Mouse (Mus musculus) stomach, embryonic 16.5 days (tissue): ENCODE measurements around the gene Msi2. TPM values are rescaled to one million over a fixed set of nuclear protein-coding genes. Genes with fewer than 3 reads are reported as not detected.

Experiments
- ATAC-seq: fragments of 200-750 bp; cut with Nextera tagmentation; 2 replicates; pipeline ENCODE4 v1.8.0; 2017; ENCODE audit warnings: moderate number of reproducible peaks, moderate TSS enrichment; ENCODE audit not compliant: insufficient read depth, low FRiP score
- H3K27ac ChIP-seq: fragments of 300-500 bp; sonication (generic); 2 replicates; pipeline ENCODE4 v1.5.1; 2014; ENCODE audit warnings: low read length
- H3K27me3 ChIP-seq: fragments of 300-500 bp; sonication (generic); 2 replicates; pipeline ENCODE4 v1.6.1; 2014; ENCODE audit warnings: low read length, control low read depth, mixed read lengths; ENCODE audit not compliant: control insufficient read depth, insufficient read depth
- H3K36me3 ChIP-seq: fragments of 300-500 bp; sonication (generic); 2 replicates; pipeline ENCODE4 v1.6.1; 2014; ENCODE audit warnings: low read length; ENCODE audit not compliant: control insufficient read depth, insufficient read depth
- H3K4me1 ChIP-seq: fragments of 300-500 bp; sonication (generic); 2 replicates; pipeline ENCODE4 v1.6.1; 2014; ENCODE audit warnings: low read length, control low read depth, mixed read lengths; ENCODE audit not compliant: control insufficient read depth, insufficient read depth
- H3K4me2 ChIP-seq: fragments of 300-500 bp; sonication (generic); 2 replicates; pipeline ENCODE4 v1.6.1; 2014; ENCODE audit warnings: low read depth, low read length, mixed read lengths
- H3K4me3 ChIP-seq: fragments of 300-500 bp; sonication (generic); replicated peaks from 2 replicates; pipeline ENCODE4 v1.5.1; 2014; ENCODE audit warnings: mild to moderate bottlenecking, low read length
- H3K9ac ChIP-seq: fragments of 300-500 bp; sonication (generic); 2 replicates; pipeline ENCODE4 v1.6.1; 2014; ENCODE audit warnings: low read length
- H3K9me3 ChIP-seq: fragments of 300-500 bp; sonication (generic); replicated peaks from 2 replicates; pipeline ENCODE4 v1.6.1; 2016; ENCODE audit warnings: low read length, control low read depth; ENCODE audit not compliant: control insufficient read depth
- WGBS: fragments of 180-500 bp; shearing (Covaris S2); extraction: QIAGEN DNeasy Blood & Tissue Kit; methylation state at CpG from one replicate; pipeline ENCODE4 v1.1.7; 2014; 5-methylcytosine and 5-hydroxymethylcytosine counted together
- polyA plus RNA-seq: library from polyadenylated mRNA; unstranded; fragments of >200 nt; fragmentation: Nextera tagmentation; extraction: Ambion mirVana; gene quantifications from 2 replicates; pipeline ENCODE4 v1.2.1, GENCODE M21; 2015

The Msi2 gene
- polyA plus RNA-seq, 1 experiment from 2014 or later = 11.7 TPM

DNA sequence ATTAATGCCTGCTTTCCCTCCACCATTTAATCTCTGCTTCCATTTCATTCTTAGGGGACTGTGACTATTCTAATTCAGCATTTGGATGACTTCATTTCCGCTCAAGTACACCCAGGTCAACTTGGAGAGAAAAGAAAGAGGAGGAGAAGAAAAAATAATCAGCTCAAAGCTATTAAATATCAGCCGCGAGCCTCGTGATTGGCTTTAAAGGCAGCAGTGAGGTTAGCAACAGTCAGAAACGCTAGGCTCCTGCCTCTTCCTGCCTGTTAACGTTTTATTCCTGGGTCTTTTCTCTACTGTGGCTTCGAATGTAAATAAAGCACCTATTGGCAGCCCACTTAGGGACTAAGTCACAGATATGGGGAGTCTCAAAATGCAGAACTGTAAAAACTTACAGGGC lies 135.5 kb downstream of the Msi2 start:
- H3K4me3 ChIP-seq = no peak overlapping the region
- H3K9me3 ChIP-seq = no peaks in the 10 kb centered on the region
- 0 out of 2 replicates have a peak overlapping the region, but pooled peaks have one; percentile 5 for H3K9ac ChIP-seq
- H3K27me3 ChIP-seq = no peaks in the 10 kb centered on the region
- 12% methylated on average over 7 of the region's 7 CpGs for WGBS
- peak overlapping the region; percentile 89 for H3K27ac ChIP-seq
- ATAC-seq = 0 out of 2 replicates have a peak, but pooled peaks have one; percentile 28
- H3K4me1 ChIP-seq = peaks cover 54% of the 10 kb centered on the region
- H3K36me3 ChIP-seq = no peaks in the 10 kb centered on the region
- H3K4me2 ChIP-seq = peak overlapping the region; percentile 25

DNA sequence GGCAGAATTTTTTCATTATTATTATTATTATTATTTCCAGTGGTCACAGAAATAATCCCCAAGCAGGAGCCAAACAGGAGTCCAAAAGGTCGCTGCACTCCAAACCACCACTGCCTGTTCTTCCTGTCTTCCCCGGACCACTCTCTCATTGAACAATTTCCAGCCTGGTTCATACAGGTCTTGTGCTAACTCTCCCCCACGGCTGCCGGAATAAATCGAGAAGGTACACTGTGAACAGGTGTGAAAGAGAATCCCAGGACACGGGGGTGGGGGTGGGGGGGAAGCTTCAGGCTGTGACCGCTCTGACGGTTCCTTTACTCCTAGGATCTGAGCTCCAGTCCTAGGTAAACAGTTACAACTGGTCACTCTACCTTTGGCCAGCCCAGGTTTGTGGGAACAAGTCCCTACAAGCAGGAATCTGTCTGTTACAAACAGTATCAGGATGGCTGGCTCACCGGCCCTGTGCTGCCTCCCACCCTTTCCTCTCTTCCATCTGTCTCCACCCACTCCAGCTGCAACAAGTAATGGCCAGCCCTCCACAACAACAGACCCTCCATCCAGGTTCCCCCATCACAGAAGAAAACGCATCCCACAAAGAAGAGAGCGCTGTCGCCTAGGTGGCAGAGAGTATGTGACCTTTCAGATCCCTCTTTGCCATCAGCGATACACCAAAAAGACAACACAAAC lies 136.1 kb downstream of the Msi2 start:
- Histone ChIP-seq H3K4me3 (no peak overlapping the region), H3K27me3 (no peaks in the 10 kb centered on the region), H3K36me3 (no peaks in the 10 kb centered on the region), H3K9ac (peak overlapping the region; percentile 5; the same call in 1 of the 2 replicates), H3K4me2 (peak overlapping the region; percentile 25), H3K9me3 (no peaks in the 10 kb centered on the region), H3K4me1 (peaks cover 59% of the 10 kb centered on the region), H3K27ac (peak overlapping the region; percentile 89)
- whole genome bisulfite sequencing = 23% methylated on average over 13 of the region's 13 CpGs
- ATAC-seq = peak; percentile 39; the same call in 1 of the 2 replicates

DNA sequence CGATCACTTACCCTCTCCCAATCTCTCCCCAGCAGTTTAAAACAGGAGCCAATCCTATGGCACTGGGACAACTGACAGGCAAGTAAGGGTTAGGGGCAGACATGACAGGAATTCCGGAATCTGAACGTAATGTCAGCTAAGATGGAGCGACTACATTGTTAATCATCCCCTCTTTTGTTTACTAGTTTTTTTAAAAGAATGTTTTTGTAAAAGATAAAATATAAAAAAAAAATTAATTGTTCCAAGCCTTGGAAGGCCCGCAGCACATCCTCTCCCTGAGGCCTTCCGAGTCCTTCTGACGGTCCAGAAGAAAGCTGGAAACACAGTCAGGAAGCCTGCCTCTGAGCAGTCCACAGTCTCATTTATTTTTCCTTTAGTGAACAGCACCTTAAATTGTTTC lies 136.9 kb downstream of the Msi2 start:
- Histone ChIP-seq H3K4me3 (no peak overlapping the region), H3K27ac (0 out of 2 replicates have a peak overlapping the region, but pooled peaks have one; percentile 44), H3K9ac (no peak overlapping the region), H3K27me3 (no peaks in the 10 kb centered on the region), H3K36me3 (no peaks in the 10 kb centered on the region), H3K4me2 (no peak overlapping the region), H3K9me3 (no peaks in the 10 kb centered on the region), H3K4me1 (peaks cover 57% of the 10 kb centered on the region)
- ATAC-seq = no peak
- 64% methylated on average over 7 of the region's 7 CpGs for WGBS

DNA sequence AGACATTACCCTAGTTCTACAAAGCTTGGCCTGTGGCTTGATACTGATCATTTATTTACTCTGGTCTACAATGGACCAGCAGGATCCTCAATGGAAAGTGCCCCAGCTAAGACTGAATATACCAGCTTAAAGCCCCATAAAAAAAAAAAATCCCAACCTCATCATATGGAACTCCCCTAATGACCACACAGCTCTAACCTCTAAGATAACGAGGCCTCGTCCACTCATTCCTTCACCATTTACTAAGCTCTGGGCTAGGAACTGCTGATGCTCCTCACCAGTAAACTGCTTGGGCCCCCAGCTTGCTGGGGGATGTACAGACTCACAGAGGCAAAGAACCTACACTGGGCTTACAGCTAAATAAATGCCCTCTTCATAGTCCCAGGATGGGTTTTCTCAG lies 139.6 kb downstream of the Msi2 start:
- no peaks in the 10 kb centered on the region for H3K27me3 ChIP-seq
- no peaks in the 10 kb centered on the region for H3K9me3 ChIP-seq
- H3K27ac ChIP-seq = no peak overlapping the region
- peaks cover 34% of the 10 kb centered on the region for H3K4me1 ChIP-seq
- H3K4me2 ChIP-seq = no peak overlapping the region
- 90% methylated on average over 2 of the region's 2 CpGs for WGBS
- no peak overlapping the region for H3K4me3 ChIP-seq
- H3K36me3 ChIP-seq = no peaks in the 10 kb centered on the region
- ATAC-seq = no peak
- H3K9ac ChIP-seq = no peak overlapping the region

DNA sequence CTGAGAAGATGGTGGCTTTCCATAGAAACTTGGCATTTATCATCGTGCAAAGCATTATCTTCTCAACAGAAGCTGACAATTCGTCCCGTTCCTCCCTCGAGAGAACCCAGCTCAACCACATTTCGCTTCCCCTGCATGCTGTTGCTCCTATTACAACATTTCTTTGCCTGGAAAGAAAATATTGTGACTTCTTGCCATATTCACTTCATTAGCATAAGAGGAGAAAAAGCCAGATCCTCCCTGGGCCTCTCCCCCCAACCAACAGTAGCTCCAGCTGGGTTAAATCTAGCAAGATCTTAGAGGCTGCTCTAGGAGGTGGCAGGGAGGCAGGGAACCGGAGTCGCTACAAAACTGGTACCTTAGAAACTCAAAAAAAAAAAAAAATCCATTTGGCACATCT lies 141.2 kb downstream of the Msi2 start:
- Histone ChIP-seq H3K4me2 (no peak overlapping the region), H3K27ac (no peak overlapping the region), H3K4me3 (no peak overlapping the region), H3K9me3 (no peaks in the 10 kb centered on the region), H3K27me3 (no peaks in the 10 kb centered on the region), H3K36me3 (no peaks in the 10 kb centered on the region), H3K4me1 (peaks cover 18% of the 10 kb centered on the region), H3K9ac (no peak overlapping the region)
- WGBS = 52% methylated on average over 7 of the region's 7 CpGs
- ATAC-seq = no peak

DNA sequence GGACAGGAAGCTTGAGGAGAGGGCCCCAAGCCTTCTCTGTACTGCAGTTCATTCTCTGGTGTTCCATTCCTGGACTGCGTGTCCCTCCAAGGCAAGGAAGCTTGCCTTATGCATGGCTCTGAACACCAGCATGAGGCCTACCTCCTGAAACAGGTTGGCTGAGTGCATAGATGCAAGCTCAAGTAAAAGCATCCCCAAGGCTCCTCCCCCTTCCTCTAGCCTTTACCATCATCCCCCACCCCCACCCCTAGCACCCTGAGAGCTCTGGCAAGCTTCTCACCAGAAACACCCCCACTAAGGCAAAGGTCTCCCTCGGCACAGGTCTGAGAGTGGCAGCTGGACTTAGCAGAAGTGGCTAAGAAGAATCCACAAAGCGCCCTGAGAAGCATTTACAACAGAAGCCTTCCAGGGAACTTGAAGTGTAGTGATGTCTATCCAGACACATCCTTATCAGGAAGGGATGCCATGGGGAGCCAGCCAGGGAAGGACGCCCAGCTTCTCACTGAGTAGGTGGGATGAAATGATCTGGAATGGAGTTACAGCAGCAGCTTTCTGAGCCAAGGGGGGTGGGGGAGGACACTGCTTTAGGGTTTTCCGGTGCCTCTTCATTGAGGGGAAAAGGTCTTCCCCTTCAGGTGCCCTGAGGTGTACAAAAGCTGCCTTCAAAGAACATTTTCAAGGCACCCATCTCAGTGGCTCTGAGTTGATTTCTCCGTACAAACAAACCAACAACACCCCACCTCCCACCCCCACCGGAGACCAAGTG lies 141.9 kb downstream of the Msi2 start:
- H3K9me3 ChIP-seq = no peaks in the 10 kb centered on the region
- H3K36me3 ChIP-seq = no peaks in the 10 kb centered on the region
- peaks cover 12% of the 10 kb centered on the region; the same call in 1 of the 2 replicates for H3K4me1 ChIP-seq
- no peak overlapping the region for H3K9ac ChIP-seq
- H3K4me3 ChIP-seq = no peak overlapping the region
- H3K27ac ChIP-seq = no peak overlapping the region
- 70% methylated on average over 7 of the region's 7 CpGs for WGBS
- H3K27me3 ChIP-seq = no peaks in the 10 kb centered on the region
- H3K4me2 ChIP-seq = no peak overlapping the region
- no peak for ATAC-seq

DNA sequence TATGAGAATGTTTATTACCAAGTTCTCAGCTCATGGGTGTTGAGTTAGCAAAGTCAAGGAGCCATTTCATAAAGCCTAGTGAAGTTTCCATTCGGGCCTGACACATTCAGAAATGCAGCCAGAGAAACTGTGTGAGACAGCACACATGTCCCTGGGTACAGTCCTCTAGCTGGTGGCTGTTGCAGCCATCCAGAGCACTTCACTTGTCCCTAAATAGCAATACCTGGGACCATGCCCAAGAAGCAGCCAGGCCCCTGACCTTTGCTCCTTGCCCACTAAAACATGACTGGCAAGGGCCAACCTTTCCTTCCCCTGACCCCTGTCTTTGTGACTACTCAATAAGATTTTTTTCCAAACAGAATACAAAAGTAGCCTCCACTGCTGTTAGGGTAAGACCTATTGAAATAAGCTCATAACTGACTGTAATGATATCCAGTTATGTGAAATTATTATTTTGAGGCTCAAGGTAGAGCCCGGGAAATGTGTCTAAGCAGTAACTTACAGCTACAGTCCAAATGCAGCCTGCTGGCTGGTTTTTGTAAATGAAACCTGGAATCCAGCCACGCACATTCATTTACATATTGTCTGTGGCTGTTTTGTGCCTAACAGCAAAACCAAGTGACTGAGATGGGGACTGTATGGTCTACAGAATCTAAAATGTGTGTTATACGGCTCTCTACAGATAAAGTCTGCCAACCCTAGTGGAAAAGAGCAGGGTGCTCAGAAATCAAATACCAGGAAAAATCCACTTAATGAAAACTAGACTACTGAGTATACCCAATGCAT lies 143.5 kb downstream of the Msi2 start:
- Histone ChIP-seq H3K9ac (no peak overlapping the region), H3K27ac (no peak overlapping the region), H3K4me3 (no peak overlapping the region), H3K4me1 (0 out of 2 replicates have a peak, but pooled peaks cover 9% of the 10 kb centered on the region), H3K27me3 (no peaks in the 10 kb centered on the region), H3K4me2 (no peak overlapping the region), H3K36me3 (no peaks in the 10 kb centered on the region), H3K9me3 (no peaks in the 10 kb centered on the region)
- no peak for ATAC-seq
- 71% methylated on average over 4 of the region's 4 CpGs for WGBS

DNA sequence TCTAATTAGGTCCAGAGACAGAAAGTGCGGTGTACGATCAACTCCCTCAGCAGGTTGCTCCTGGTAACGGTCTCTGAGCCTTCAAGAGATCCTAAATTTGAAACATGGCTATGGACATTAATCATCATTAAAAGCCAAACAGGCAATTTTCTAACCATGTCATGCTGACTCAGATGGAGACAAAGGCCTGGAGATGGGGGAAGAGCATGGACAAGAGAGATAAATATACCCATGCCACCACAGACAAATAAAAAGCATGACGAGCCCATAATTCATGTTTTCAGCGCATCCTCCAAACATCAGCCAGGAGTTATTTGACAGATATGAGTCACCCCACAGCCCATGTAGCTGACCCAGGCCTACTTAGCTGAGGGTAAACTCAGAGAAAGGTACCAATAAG lies 145.3 kb downstream of the Msi2 start:
- no peaks in the 10 kb centered on the region for H3K27me3 ChIP-seq
- ATAC-seq = no peak
- 0 out of 2 replicates have a peak, but pooled peaks cover 9% of the 10 kb centered on the region for H3K4me1 ChIP-seq
- H3K4me3 ChIP-seq = no peak overlapping the region
- H3K36me3 ChIP-seq = no peaks in the 10 kb centered on the region
- H3K27ac ChIP-seq = no peak overlapping the region
- no peak overlapping the region for H3K9ac ChIP-seq
- H3K4me2 ChIP-seq = no peak overlapping the region
- 89% methylated on average over 5 of the region's 5 CpGs for WGBS
- H3K9me3 ChIP-seq = no peaks in the 10 kb centered on the region
